Mouse (Mus musculus) central nervous system, embryonic 11.5 days (tissue): ENCODE data around the gene Gm1113. TPM values are rescaled to one million over a fixed set of nuclear protein-coding genes. Genes with fewer than 3 reads are reported as not detected.

ENCODE experiments used
- polyA plus RNA-seq: library from polyadenylated mRNA; depleted of rRNA; stranded (reverse); fragments of >200 nt; gene quantifications from 2 replicates; pipeline ENCODE4 v1.2.3, GENCODE M21; 2012; rRNA removed

Gm1113 gene
- polyA plus RNA-seq, result not detected in 2 replicates

GRCm38 (mm10) chr9:35518169-35518568, at the start of gene Gm1113:
TSS of gene Gm1113 (minus strand) at chr9:35518269.

GRCm38 (mm10) chr9:35558257-35559008, 40.4 kb upstream of the Gm1113 start, which contains the start of the genes Ddx25 and Pus3:
TSS of gene Ddx25 (minus strand) at chr9:35558528.
TSS of gene Pus3 (plus strand) at chr9:35558595.

Other genes starting within 250 kb of the Gm1113 start
- gene Cdon, start 97.1 kb downstream of the Gm1113 start, polyA plus RNA-seq, result 22.4 and 32.9 TPM in 2 replicates
- 4.1 and 4.9 TPM in 2 replicates for gene Ddx25, start 40.3 kb upstream of the Gm1113 start, polyA plus RNA-seq
- gene Pus3, start 40.3 kb upstream of the Gm1113 start, polyA plus RNA-seq, result 22.8 and 24.8 TPM in 2 replicates
- gene Pate2, start 52.0 kb upstream of the Gm1113 start, polyA plus RNA-seq, result 1.3 and 1.9 TPM in 2 replicates
- gene Hyls1, start 52.1 kb upstream of the Gm1113 start, polyA plus RNA-seq, result 15.2 and 21.0 TPM in 2 replicates
- gene Pate4, start 93.7 kb upstream of the Gm1113 start, polyA plus RNA-seq, result not detected in 2 replicates
- gene Pate3, start 129.9 kb upstream of the Gm1113 start, polyA plus RNA-seq, result not detected in 2 replicates
- not detected in 2 replicates for gene Pate1, start 169.1 kb upstream of the Gm1113 start, polyA plus RNA-seq
- not detected in 2 replicates for gene Gm17677, start 222.8 kb upstream of the Gm1113 start, polyA plus RNA-seq